Mouse (Mus musculus) yolk sac, embryonic 10.5 days (tissue): ENCODE measurements around the gene Cyp2c50.
"Not testable (repeated sequence)": the region's sequence is repeated elsewhere in the genome, so short reads cannot be mapped to it uniquely, and the experiment has no call there.

Experiments
- DNase-seq: peaks from one replicate; pipeline ENCODE4 v3.0.0-alpha.2; 2017; ENCODE audit warnings: low spot score

Cyp2c50 gene

GRCm38 (mm10) chr19:40089421-40089820 is at the start of gene Cyp2c50:
Cyp2c50 (plus strand) TSS chr19:40089688.
- not testable (repeated sequence) for DNase-seq

- no peak for DNase-seq
These were observed 15.8 kb upstream of the Cyp2c50 start, which contains the start of gene Cyp2c54 for GRCm38 (mm10) chr19:40073701-40074100. Cyp2c54 (minus strand) TSS chr19:40073827.

GRCm38 (mm10) chr19:40088381-40088780 is 1.1 kb upstream of the Cyp2c50 start:
- no peak for DNase-seq

GRCm38 (mm10) chr19:40091111-40091510 is 1.6 kb downstream of the Cyp2c50 start:
- DNase-seq, result no peak

GRCm38 (mm10) chr19:40119624-40120023 is 30.1 kb downstream of the Cyp2c50 start:
- not testable (repeated sequence) for DNase-seq

- not testable (repeated sequence) for DNase-seq
These were observed 35.7 kb downstream of the Cyp2c50 start for GRCm38 (mm10) chr19:40125165-40125564.

- DNase-seq, result not testable (repeated sequence)
These were observed 37.5 kb downstream of the Cyp2c50 start for GRCm38 (mm10) chr19:40126996-40127395.
